Mouse (Mus musculus): ENCODE results near the gene Alcam.

Alcam gene

DNA sequence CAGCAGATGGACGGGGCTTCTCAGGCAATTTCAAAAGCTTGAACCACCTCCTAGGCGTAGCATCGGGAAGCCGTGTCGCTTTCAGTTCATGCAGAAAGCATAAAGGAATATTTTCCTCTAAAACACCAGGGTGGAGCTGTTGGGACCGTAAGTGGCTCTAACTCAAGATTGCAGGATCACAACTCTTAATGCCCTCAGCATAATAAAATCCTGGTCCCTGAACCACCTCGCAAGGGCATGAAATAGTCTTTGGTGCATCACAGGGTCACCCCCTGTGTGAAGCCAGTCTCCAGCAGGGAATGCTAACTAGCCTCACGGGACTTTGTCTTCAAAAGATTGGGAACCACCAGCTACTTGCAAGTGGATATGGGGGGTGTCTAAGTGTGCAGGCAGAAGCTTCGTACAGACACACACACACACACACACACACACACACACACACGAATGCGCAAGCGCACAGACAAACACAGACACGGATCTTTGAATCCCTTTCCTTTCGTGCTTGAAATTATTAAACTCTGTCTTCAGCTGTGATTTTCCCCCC is at the start of gene Alcam:
TSS of gene Alcam (minus strand) at position 104 of the 544 bp plus-strand sequence.
- DNase-seq, result peak; percentile 49

- no peak for DNase-seq
Measured at GRCm38 (mm10) chr16:52498757-52499335, 45.0 kb upstream of the Alcam start.

DNA sequence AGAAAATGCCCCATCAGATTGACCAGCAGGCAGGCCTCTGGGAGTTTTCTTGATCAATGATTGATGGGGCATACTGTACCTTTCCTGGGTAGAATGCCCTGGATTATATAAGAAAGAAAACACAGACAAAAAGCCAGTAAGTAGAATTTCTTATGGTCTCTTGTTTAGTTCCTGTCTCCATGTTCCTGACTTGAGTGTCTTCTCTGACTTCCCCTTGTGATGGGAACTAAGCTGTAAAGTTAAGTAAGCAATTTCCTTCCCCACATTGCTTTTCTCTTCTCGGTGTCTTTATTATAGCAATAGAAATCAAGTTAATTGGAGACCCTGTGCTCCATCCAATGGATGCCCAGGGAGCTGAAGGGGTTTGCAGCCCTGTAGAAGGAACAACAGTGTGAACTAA is 36.7 kb upstream of the Alcam start:
- DNase-seq, result no peak

DNA sequence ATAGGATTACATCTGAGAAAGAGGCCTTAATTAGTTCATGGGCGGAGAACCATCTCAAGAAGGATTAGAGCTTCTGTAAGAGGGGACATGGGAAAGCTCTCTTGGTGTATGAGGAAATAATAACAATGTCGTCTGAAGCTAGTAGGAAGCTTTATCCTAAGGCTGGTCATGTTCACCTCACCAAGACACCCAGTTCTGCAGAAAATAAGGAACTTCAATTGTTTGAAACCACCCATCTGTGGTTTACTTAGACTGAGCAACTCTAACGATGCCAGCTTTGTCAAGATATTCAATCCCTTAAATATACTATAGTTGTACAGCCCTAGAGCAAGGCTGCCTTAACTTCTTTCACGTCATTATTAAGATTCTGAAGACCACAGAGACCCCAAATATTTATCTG is 20.4 kb upstream of the Alcam start:
- DNase-seq, result no peak

GRCm38 (mm10) chr16:52473089-52473488 is 19.2 kb upstream of the Alcam start:
- DNase-seq, result no peak

GRCm38 (mm10) chr16:52472635-52473034 is 18.8 kb upstream of the Alcam start:
- DNase-seq, result no peak

- DNase-seq, result no peak
Measured at GRCm38 (mm10) chr16:52472059-52472458, 18.2 kb upstream of the Alcam start.

- DNase-seq, result no peak
Measured at GRCm38 (mm10) chr16:52470881-52471280, 17.0 kb upstream of the Alcam start.

- peak; percentile 21 for DNase-seq
Measured at GRCm38 (mm10) chr16:52470226-52470625, 16.4 kb upstream of the Alcam start.

GRCm38 (mm10) chr16:52468426-52468825 is 14.6 kb upstream of the Alcam start:
- DNase-seq, result no peak

DNA sequence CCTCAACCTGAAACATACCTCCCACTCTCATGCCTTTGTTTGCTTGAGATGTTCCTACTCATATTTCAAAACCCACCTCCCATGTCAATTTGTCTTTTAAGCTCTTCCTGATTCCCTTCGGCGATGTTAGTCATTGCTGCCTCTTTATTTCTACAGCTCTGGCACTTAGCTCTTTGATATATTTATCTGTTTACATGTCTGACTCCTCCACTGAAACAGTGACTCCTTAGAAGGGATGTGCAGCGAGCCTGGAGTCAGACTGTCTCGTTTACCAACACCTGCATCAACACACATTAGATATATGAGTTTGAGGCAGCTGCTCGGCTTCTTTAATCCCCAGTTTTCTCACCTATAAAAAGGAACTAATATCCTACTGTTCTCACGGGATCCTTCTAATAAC is 12.9 kb upstream of the Alcam start:
- DNase-seq, result no peak

GRCm38 (mm10) chr16:52464597-52464996 is 10.7 kb upstream of the Alcam start:
- DNase-seq, result no peak

DNA sequence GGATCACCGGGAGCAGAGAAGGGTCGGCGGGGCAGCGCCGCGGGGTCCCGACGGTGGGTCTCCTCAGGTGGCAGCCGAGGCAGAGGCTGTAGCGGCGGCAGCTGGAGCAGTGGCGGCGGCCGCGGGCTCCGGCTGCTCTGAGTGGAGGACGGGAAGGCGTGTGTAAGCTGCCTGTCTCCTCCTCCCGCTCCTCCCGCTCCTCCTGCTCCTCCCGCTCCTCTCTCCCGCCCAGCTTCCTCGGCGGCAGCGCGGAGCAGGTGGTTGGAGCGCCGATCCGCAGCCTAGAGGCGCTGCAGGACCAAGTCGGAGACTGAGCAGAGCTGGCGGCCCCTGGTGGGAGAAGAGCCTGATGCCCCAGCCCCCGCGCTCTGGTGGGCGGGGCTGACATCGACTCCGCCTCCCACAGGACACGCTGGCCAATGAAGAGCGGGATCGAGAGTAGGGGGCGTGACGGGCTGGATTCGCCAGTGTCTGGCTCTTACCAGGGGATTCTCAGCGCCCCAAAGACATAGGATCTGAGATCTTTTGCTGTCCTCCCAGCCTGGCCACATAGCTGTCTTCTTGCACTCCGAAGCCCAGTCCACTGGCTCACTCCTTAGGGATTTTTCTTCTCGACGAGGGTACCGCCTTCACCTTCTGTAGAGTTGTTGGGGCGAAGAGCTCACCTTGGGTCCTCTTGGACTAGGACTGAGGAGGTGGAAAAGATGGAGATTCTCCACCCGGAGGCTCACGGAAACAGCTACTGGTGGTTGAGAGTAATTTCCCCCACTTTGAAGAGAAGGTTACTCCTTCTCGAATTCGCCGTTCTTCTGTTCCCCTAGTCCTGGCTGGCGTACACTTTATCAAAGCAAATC is 785 bp downstream of the Alcam start:
- peak; percentile 98 for DNase-seq

DNA sequence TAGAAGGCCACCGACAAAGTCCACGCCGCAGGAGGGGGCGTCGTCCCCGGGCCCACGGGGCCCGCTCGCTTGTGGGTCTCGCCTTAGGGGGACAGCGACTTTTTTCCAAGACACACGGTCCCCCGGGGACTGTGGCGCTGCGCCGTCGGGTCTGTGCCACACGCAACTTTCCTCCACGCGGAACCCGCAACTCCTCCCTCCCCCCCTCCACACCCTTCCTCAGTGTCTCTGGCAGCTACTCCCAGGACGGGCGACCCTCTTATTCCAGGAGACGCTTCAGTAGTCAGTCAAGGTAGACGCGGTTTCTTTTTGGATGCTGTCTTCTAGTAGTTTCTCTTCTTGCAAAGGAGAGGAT is 1.4 kb downstream of the Alcam start:
- DNase-seq, result no peak

- DNase-seq, result no peak
Measured at GRCm38 (mm10) chr16:52451786-52452476, 1.9 kb downstream of the Alcam start.

- DNase-seq, result no peak
Measured at GRCm38 (mm10) chr16:52451101-52451785, 2.6 kb downstream of the Alcam start.

- DNase-seq, result peak; percentile 71
Measured at GRCm38 (mm10) chr16:52450245-52451100, 3.4 kb downstream of the Alcam start.

- DNase-seq, result no peak
Measured at GRCm38 (mm10) chr16:52449889-52450244, 4.0 kb downstream of the Alcam start.

- DNase-seq, result no peak
Measured at GRCm38 (mm10) chr16:52445984-52446383, 7.9 kb downstream of the Alcam start.

DNA sequence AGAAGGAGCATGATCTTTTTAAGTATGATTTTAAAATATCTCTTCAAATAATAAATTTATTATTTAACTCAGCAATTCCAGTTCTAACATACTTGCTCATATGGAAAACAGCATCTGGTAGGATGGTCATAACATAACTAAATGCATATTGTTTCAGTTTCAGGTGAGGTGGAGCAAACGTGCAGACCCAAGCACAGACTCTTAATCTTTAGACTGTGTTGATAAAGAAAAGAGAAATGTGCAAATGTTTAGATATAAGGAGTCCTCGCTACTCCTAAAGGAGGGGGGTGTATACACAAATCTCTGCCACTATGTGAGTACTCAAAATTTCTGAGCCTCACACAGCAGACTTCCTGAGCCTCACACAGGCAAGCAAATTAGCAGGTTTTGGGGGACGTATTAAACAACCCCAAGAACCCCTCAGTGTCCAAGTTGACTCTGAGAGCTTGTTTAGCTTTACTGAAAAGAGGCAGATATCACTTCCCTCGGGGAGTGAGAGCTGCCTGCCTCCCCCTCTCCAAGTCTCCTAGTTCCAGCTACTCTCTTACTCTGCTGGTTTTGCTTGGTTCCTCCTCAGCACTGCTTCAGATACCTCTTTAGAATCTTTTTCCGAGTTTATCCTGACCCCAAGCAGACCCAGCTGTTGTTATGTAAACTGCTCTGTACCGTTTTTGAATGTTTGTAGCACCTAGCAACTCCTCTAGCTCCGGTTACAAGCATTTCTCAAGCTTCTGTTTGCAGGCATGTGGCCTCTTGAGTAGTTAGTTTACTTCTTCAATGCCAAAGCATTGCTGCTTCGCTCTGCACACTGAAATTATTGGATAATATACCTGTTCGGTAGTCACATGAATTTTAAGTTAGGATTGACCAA is 10.0 kb downstream of the Alcam start:
- DNase-seq, result no peak

DNA sequence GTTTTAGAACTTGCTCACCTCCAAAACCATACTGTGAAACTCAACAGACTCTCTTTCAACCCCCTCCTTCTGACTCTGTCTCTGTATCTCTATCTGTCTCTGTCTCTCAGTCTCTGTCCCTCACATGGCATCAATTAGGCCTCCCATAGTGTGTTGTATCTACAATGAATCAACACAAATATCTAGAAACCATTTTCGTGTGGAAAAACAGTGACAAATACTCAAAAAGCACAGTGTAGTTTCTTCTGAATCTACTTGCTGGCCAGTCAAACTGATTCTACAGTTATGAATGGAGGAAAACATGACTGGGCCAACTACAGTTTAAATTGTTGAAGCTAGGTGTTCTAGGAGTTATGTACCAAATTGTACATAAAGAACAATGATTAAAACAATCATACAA is 10.8 kb downstream of the Alcam start:
- no peak for DNase-seq
